Mouse (Mus musculus): ENCODE results near the gene Slc16a6. TPM values are rescaled to one million over a fixed set of nuclear protein-coding genes. Genes with fewer than 3 reads are reported as not detected.
A peak's percentile ranks its signal among the peaks of the same experiment; 100 is the strongest.

Gene Slc16a6
- polyA plus RNA-seq, 1 experiment from 2014 or later = 10.2 TPM

GRCm38 (mm10) chr11:109419961-109420566 lies 53.3 kb downstream of the Slc16a6 start:
- no peak overlapping the region for H3K9ac ChIP-seq (ENCODE audit: low read depth, low read length)
- no peaks in the 10 kb centered on the region; the same call in 1 of the 2 replicates for H3K4me1 ChIP-seq (ENCODE audit: control insufficient read depth, insufficient read depth, low read length)
- ATAC-seq (replicated peaks; ENCODE audit: insufficient number of reproducible peaks, low FRiP score, low TSS enrichment) = no peak
- no peak overlapping the region for H3K27ac ChIP-seq (ENCODE audit: low read depth, low read length)
- no peaks in the 10 kb centered on the region for H3K9me3 ChIP-seq (replicated peaks; ENCODE audit: control insufficient read depth, low read length)
- no peaks in the 10 kb centered on the region for H3K36me3 ChIP-seq (ENCODE audit: control insufficient read depth, insufficient read depth, low read length)
- no peak overlapping the region for H3K4me3 ChIP-seq (ENCODE audit: low read depth, low read length)
- H3K27me3 ChIP-seq (ENCODE audit: control insufficient read depth, insufficient read depth, low read length) = no peaks in the 10 kb centered on the region
- H3K4me2 ChIP-seq = peak overlapping the region; percentile 21; the same call in 1 of the 2 replicates
- 48% methylated on average over 16 of the region's 16 CpGs for WGBS (ENCODE audit: insufficient replicate concordance)

- H3K27ac ChIP-seq (ENCODE audit: low read depth, low read length) = no peak overlapping the region
- H3K4me1 ChIP-seq (ENCODE audit: control insufficient read depth, insufficient read depth, low read length) = no peaks in the 10 kb centered on the region; the same call in 1 of the 2 replicates
- 70% methylated on average over 4 of the region's 4 CpGs for WGBS (ENCODE audit: insufficient replicate concordance)
- no peaks in the 10 kb centered on the region for H3K9me3 ChIP-seq (replicated peaks; ENCODE audit: control insufficient read depth, low read length)
- H3K4me2 ChIP-seq = no peak overlapping the region
- H3K4me3 ChIP-seq (ENCODE audit: low read depth, low read length) = no peak overlapping the region
- no peak for ATAC-seq (replicated peaks; ENCODE audit: insufficient number of reproducible peaks, low FRiP score, low TSS enrichment)
- no peaks in the 10 kb centered on the region for H3K36me3 ChIP-seq (ENCODE audit: control insufficient read depth, insufficient read depth, low read length)
- H3K9ac ChIP-seq (ENCODE audit: low read depth, low read length) = no peak overlapping the region
- H3K27me3 ChIP-seq (ENCODE audit: control insufficient read depth, insufficient read depth, low read length) = no peaks in the 10 kb centered on the region
These were observed 53.9 kb downstream of the Slc16a6 start for GRCm38 (mm10) chr11:109419461-109419860.

- WGBS (ENCODE audit: insufficient replicate concordance) = 81% methylated on average over 9 of the region's 9 CpGs
- H3K9ac ChIP-seq (ENCODE audit: low read depth, low read length) = no peak overlapping the region
- H3K4me3 ChIP-seq (ENCODE audit: low read depth, low read length) = no peak overlapping the region
- H3K36me3 ChIP-seq (ENCODE audit: control insufficient read depth, insufficient read depth, low read length) = no peaks in the 10 kb centered on the region
- no peak overlapping the region for H3K4me2 ChIP-seq
- no peak overlapping the region for H3K27ac ChIP-seq (ENCODE audit: low read depth, low read length)
- H3K27me3 ChIP-seq (ENCODE audit: control insufficient read depth, insufficient read depth, low read length) = no peaks in the 10 kb centered on the region
- ATAC-seq (replicated peaks; ENCODE audit: insufficient number of reproducible peaks, low FRiP score, low TSS enrichment) = no peak
- no peaks in the 10 kb centered on the region; the same call in 1 of the 2 replicates for H3K4me1 ChIP-seq (ENCODE audit: control insufficient read depth, insufficient read depth, low read length)
- no peaks in the 10 kb centered on the region for H3K9me3 ChIP-seq (replicated peaks; ENCODE audit: control insufficient read depth, low read length)
These were observed 55.8 kb downstream of the Slc16a6 start for GRCm38 (mm10) chr11:109417472-109418040.

GRCm38 (mm10) chr11:109416709-109417420 lies 56.5 kb downstream of the Slc16a6 start:
- no peaks in the 10 kb centered on the region for H3K9me3 ChIP-seq (replicated peaks; ENCODE audit: control insufficient read depth, low read length)
- ATAC-seq (replicated peaks; ENCODE audit: insufficient number of reproducible peaks, low FRiP score, low TSS enrichment) = no peak
- H3K27me3 ChIP-seq (ENCODE audit: control insufficient read depth, insufficient read depth, low read length) = no peaks in the 10 kb centered on the region
- no peaks in the 10 kb centered on the region for H3K36me3 ChIP-seq (ENCODE audit: control insufficient read depth, insufficient read depth, low read length)
- H3K9ac ChIP-seq (ENCODE audit: low read depth, low read length) = no peak overlapping the region
- WGBS (ENCODE audit: insufficient replicate concordance) = 68% methylated on average over 8 of the region's 8 CpGs
- H3K4me2 ChIP-seq = no peak overlapping the region
- no peaks in the 10 kb centered on the region; the same call in 1 of the 2 replicates for H3K4me1 ChIP-seq (ENCODE audit: control insufficient read depth, insufficient read depth, low read length)
- no peak overlapping the region for H3K4me3 ChIP-seq (ENCODE audit: low read depth, low read length)
- H3K27ac ChIP-seq (ENCODE audit: low read depth, low read length) = no peak overlapping the region

- WGBS (ENCODE audit: insufficient replicate concordance) = 84% methylated on average over 5 of the region's 5 CpGs
- no peak for ATAC-seq (replicated peaks; ENCODE audit: insufficient number of reproducible peaks, low FRiP score, low TSS enrichment)
These were observed 58.6 kb downstream of the Slc16a6 start for GRCm38 (mm10) chr11:109414802-109415201.

GRCm38 (mm10) chr11:109413617-109414016 lies 59.8 kb downstream of the Slc16a6 start, which contains the start of gene 9930022D16Rik:
Gene 9930022D16Rik (plus strand): TSS chr11:109413917.
- 67% methylated on average over 6 of the region's 6 CpGs for WGBS (ENCODE audit: insufficient replicate concordance)
- peak; percentile 35 for ATAC-seq (replicated peaks; ENCODE audit: insufficient number of reproducible peaks, low FRiP score, low TSS enrichment)
- Histone ChIP-seq H3K4me1 (ENCODE audit: control insufficient read depth, insufficient read depth, low read length) (no peaks in the 10 kb centered on the region; the same call in 1 of the 2 replicates), H3K36me3 (ENCODE audit: control insufficient read depth, insufficient read depth, low read length) (no peaks in the 10 kb centered on the region), H3K9ac (ENCODE audit: low read depth, low read length) (no peak within 1 kb of the TSS), H3K27ac (ENCODE audit: low read depth, low read length) (no peak within 1 kb of the TSS), H3K4me3 (ENCODE audit: low read depth, low read length) (no peak within 1 kb of the TSS), H3K9me3 (replicated peaks; ENCODE audit: control insufficient read depth, low read length) (no peaks in the 10 kb centered on the region), H3K27me3 (ENCODE audit: control insufficient read depth, insufficient read depth, low read length) (no peaks in the 10 kb centered on the region), H3K4me2 (no peak within 1 kb of the TSS)

More at GRCm38 (mm10) chr11:109414802-109415201, 58.6 kb downstream of the Slc16a6 start:
- Histone ChIP-seq H3K27ac (ENCODE audit: low read depth, low read length) (no peak overlapping the region), H3K9ac (ENCODE audit: low read depth, low read length) (no peak overlapping the region), H3K27me3 (ENCODE audit: control insufficient read depth, insufficient read depth, low read length) (no peaks in the 10 kb centered on the region), H3K4me2 (no peak overlapping the region), H3K4me1 (ENCODE audit: control insufficient read depth, insufficient read depth, low read length) (no peaks in the 10 kb centered on the region; the same call in 1 of the 2 replicates), H3K4me3 (ENCODE audit: low read depth, low read length) (no peak overlapping the region), H3K36me3 (ENCODE audit: control insufficient read depth, insufficient read depth, low read length) (no peaks in the 10 kb centered on the region), H3K9me3 (replicated peaks; ENCODE audit: control insufficient read depth, low read length) (no peaks in the 10 kb centered on the region)

- WGBS (ENCODE audit: insufficient replicate concordance) = 82% methylated on average over 15 of the region's 15 CpGs
- Histone ChIP-seq H3K4me1 (ENCODE audit: control insufficient read depth, insufficient read depth, low read length) (no peaks in the 10 kb centered on the region; the same call in 1 of the 2 replicates), H3K9ac (ENCODE audit: low read depth, low read length) (no peak overlapping the region), H3K27ac (ENCODE audit: low read depth, low read length) (no peak overlapping the region), H3K9me3 (replicated peaks; ENCODE audit: control insufficient read depth, low read length) (no peaks in the 10 kb centered on the region), H3K36me3 (ENCODE audit: control insufficient read depth, insufficient read depth, low read length) (no peaks in the 10 kb centered on the region), H3K4me2 (no peak overlapping the region), H3K27me3 (ENCODE audit: control insufficient read depth, insufficient read depth, low read length) (no peaks in the 10 kb centered on the region), H3K4me3 (ENCODE audit: low read depth, low read length) (no peak overlapping the region)
- no peak for ATAC-seq (replicated peaks; ENCODE audit: insufficient number of reproducible peaks, low FRiP score, low TSS enrichment)
These were observed 63.0 kb downstream of the Slc16a6 start for GRCm38 (mm10) chr11:109410197-109410980.

GRCm38 (mm10) chr11:109406431-109406830 lies 67.0 kb downstream of the Slc16a6 start:
- H3K36me3 ChIP-seq (ENCODE audit: control insufficient read depth, insufficient read depth, low read length) = no peaks in the 10 kb centered on the region
- H3K4me2 ChIP-seq = no peak overlapping the region
- no peaks in the 10 kb centered on the region for H3K9me3 ChIP-seq (replicated peaks; ENCODE audit: control insufficient read depth, low read length)
- no peak overlapping the region for H3K9ac ChIP-seq (ENCODE audit: low read depth, low read length)
- no peak for ATAC-seq (replicated peaks; ENCODE audit: insufficient number of reproducible peaks, low FRiP score, low TSS enrichment)
- H3K27ac ChIP-seq (ENCODE audit: low read depth, low read length) = no peak overlapping the region
- H3K4me3 ChIP-seq (ENCODE audit: low read depth, low read length) = no peak overlapping the region
- no peaks in the 10 kb centered on the region for H3K27me3 ChIP-seq (ENCODE audit: control insufficient read depth, insufficient read depth, low read length)
- no peaks in the 10 kb centered on the region for H3K4me1 ChIP-seq (ENCODE audit: control insufficient read depth, insufficient read depth, low read length)
- 81% methylated on average over 5 of the region's 5 CpGs for WGBS (ENCODE audit: insufficient replicate concordance)

Measured in heart, embryonic 11.5 days (tissue).